Mouse (Mus musculus) ES-Bruce4 (cell line): ENCODE data around the gene Rps6ka2. TPM values are rescaled to one million over a fixed set of nuclear protein-coding genes. Genes with fewer than 3 reads are reported as not detected.

ENCODE experiments used
- H3K27ac ChIP-seq: 2 replicates; pipeline ENCODE4 v1.5.1; 2012; ENCODE audit warnings: low read length, inconsistent platforms; ENCODE audit not compliant: insufficient read depth
- H3K27me3 ChIP-seq: 2 replicates; pipeline ENCODE4 v1.6.1; 2012; ENCODE audit warnings: mild to moderate bottlenecking, low read length, inconsistent platforms; ENCODE audit not compliant: control insufficient read depth, poor library complexity, insufficient read depth, severe bottlenecking
- H3K36me3 ChIP-seq: 2 replicates; pipeline ENCODE4 v1.6.1; 2012; ENCODE audit warnings: inconsistent platforms, mild to moderate bottlenecking, low read length, moderate library complexity; ENCODE audit not compliant: control insufficient read depth, poor library complexity, insufficient read depth, severe bottlenecking
- H3K4me1 ChIP-seq: one replicate; pipeline ENCODE4 v1.8.1; 2011; ENCODE audit warnings: low read length; ENCODE audit not compliant: control insufficient read depth, insufficient read depth
- H3K4me3 ChIP-seq: 2 replicates; pipeline ENCODE4 v1.5.1; 2011; ENCODE audit warnings: low read depth, mild to moderate bottlenecking, low read length
- H3K9ac ChIP-seq: 2 replicates; pipeline ENCODE4 v1.6.1; 2012; ENCODE audit warnings: low read depth, mild to moderate bottlenecking, inconsistent platforms; ENCODE audit not compliant: poor library complexity, severe bottlenecking
- H3K9me3 ChIP-seq: replicated peaks from 2 replicates; pipeline ENCODE4 v1.6.1; 2012; ENCODE audit warnings: mild to moderate bottlenecking, low read length, inconsistent platforms; ENCODE audit not compliant: control insufficient read depth, poor library complexity, insufficient read depth, severe bottlenecking
- CTCF ChIP-seq: IDR thresholded peaks from one replicate; pipeline ENCODE4 v1.8.1; 2011; ENCODE audit warnings: low read depth, low read length
- EP300 ChIP-seq: IDR thresholded peaks from 2 replicates; pipeline ENCODE4 v1.6.1; 2011; ENCODE audit warnings: low read depth, low read length; ENCODE audit not compliant: insufficient read depth
- POLR2A ChIP-seq: IDR thresholded peaks from one replicate; pipeline ENCODE4 v1.8.1; 2011; ENCODE audit warnings: low read length; ENCODE audit not compliant: insufficient read depth
- polyA plus RNA-seq: library from polyadenylated mRNA; stranded (reverse); fragments of >200 nt; gene quantifications from 2 replicates; pipeline ENCODE4 v1.2.4, GENCODE M21; 2011; ENCODE audit warnings: low read depth; ENCODE audit not compliant: missing spikeins, insufficient read depth, insufficient read length

Rps6ka2 gene
- polyA plus RNA-seq, 1 experiment = 26.6 TPM

- Histone ChIP-seq H3K4me3 (no peak overlapping the region), H3K9me3 (no peaks in the 10 kb centered on the region), H3K4me1 (peaks cover 11% of the 10 kb centered on the region), H3K36me3 (no peaks in the 10 kb centered on the region), H3K27ac (no peak overlapping the region), H3K9ac (no peak overlapping the region), H3K27me3 (no peaks in the 10 kb centered on the region)
- TF ChIP-seq CTCF (no peak), EP300 (no peak), POLR2A (no peak)
These were observed 27.4 kb downstream of the Rps6ka2 start for GRCm38 (mm10) chr17:7197121-7197925.

GRCm38 (mm10) chr17:7204771-7205406, 35.0 kb downstream of the Rps6ka2 start:
- Histone ChIP-seq H3K4me1 (peaks cover 20% of the 10 kb centered on the region), H3K4me3 (no peak overlapping the region), H3K27ac (peak overlapping the region; percentile 89), H3K27me3 (no peaks in the 10 kb centered on the region), H3K9ac (no peak overlapping the region), H3K36me3 (no peaks in the 10 kb centered on the region), H3K9me3 (no peaks in the 10 kb centered on the region)
- TF ChIP-seq CTCF (no peak), EP300 (peak; percentile 80; the same call in 1 of the 2 replicates), POLR2A (no peak)

GRCm38 (mm10) chr17:7206434-7207145, 36.7 kb downstream of the Rps6ka2 start:
- TF ChIP-seq EP300 (no peak), CTCF (no peak), POLR2A (no peak)
- Histone ChIP-seq H3K27me3 (no peaks in the 10 kb centered on the region), H3K9ac (no peak overlapping the region), H3K4me1 (peaks cover 23% of the 10 kb centered on the region), H3K9me3 (no peaks in the 10 kb centered on the region), H3K36me3 (no peaks in the 10 kb centered on the region), H3K27ac (peak overlapping the region; percentile 89), H3K4me3 (no peak overlapping the region)

GRCm38 (mm10) chr17:7210648-7211047, 40.7 kb downstream of the Rps6ka2 start:
- H3K27ac ChIP-seq = no peak overlapping the region
- peaks cover 18% of the 10 kb centered on the region for H3K4me1 ChIP-seq
- TF ChIP-seq CTCF (no peak), EP300 (no peak), POLR2A (no peak)
- no peaks in the 10 kb centered on the region for H3K27me3 ChIP-seq
- H3K4me3 ChIP-seq = no peak overlapping the region
- no peaks in the 10 kb centered on the region for H3K9me3 ChIP-seq
- H3K9ac ChIP-seq = no peak overlapping the region
- no peaks in the 10 kb centered on the region for H3K36me3 ChIP-seq

- Histone ChIP-seq H3K27me3 (no peaks in the 10 kb centered on the region), H3K4me1 (peaks cover 12% of the 10 kb centered on the region), H3K36me3 (no peaks in the 10 kb centered on the region), H3K27ac (no peak overlapping the region), H3K4me3 (no peak overlapping the region), H3K9me3 (no peaks in the 10 kb centered on the region), H3K9ac (no peak overlapping the region)
- no peak for TF ChIP-seq POLR2A
- no peak for TF ChIP-seq CTCF
- TF ChIP-seq EP300 = no peak
These were observed 42.0 kb downstream of the Rps6ka2 start for GRCm38 (mm10) chr17:7211893-7212292.
